Mouse (Mus musculus) ZHBTc4 (cell line): ENCODE data around the gene Sox5.

Source experiments
- DNase-seq: peaks from one replicate; pipeline ENCODE4 v3.0.0-alpha.2; 2011; ENCODE audit warnings: low read depth, low spot score

The Sox5 gene

GRCm38 (mm10) chr6:144772175-144772918, 9.4 kb downstream of the Sox5 start:
- DNase-seq: peak; percentile 55

GRCm38 (mm10) chr6:144769060-144769459, 12.7 kb downstream of the Sox5 start:
- no peak for DNase-seq

- no peak for DNase-seq
Observed at GRCm38 (mm10) chr6:144761902-144762301, 19.9 kb downstream of the Sox5 start.

GRCm38 (mm10) chr6:144759193-144759592, 22.6 kb downstream of the Sox5 start:
- no peak for DNase-seq

GRCm38 (mm10) chr6:144757414-144757813, 24.4 kb downstream of the Sox5 start:
- no peak for DNase-seq

GRCm38 (mm10) chr6:144756444-144756843, 25.3 kb downstream of the Sox5 start:
- no peak for DNase-seq

- no peak for DNase-seq
Observed at GRCm38 (mm10) chr6:144755304-144755703, 26.5 kb downstream of the Sox5 start.

GRCm38 (mm10) chr6:144754366-144754765, 27.4 kb downstream of the Sox5 start:
- no peak for DNase-seq

- no peak for DNase-seq
Observed at GRCm38 (mm10) chr6:144753963-144754296, 27.8 kb downstream of the Sox5 start.

GRCm38 (mm10) chr6:144753225-144753962, 28.4 kb downstream of the Sox5 start:
- DNase-seq: no peak

- DNase-seq: no peak
Observed at GRCm38 (mm10) chr6:144751581-144751980, 30.2 kb downstream of the Sox5 start.

- no peak for DNase-seq
Observed at GRCm38 (mm10) chr6:144750197-144750596, 31.6 kb downstream of the Sox5 start.

- no peak for DNase-seq
Observed at GRCm38 (mm10) chr6:144746436-144746835, 35.3 kb downstream of the Sox5 start.

GRCm38 (mm10) chr6:144742559-144742958, 39.2 kb downstream of the Sox5 start:
- DNase-seq: no peak

- no peak for DNase-seq
Observed at GRCm38 (mm10) chr6:144741080-144741655, 40.6 kb downstream of the Sox5 start.

- no peak for DNase-seq
Observed at GRCm38 (mm10) chr6:144740343-144740742, 41.4 kb downstream of the Sox5 start.

- DNase-seq: peak; percentile 31
Observed at GRCm38 (mm10) chr6:144739753-144740152, 42.0 kb downstream of the Sox5 start.

- no peak for DNase-seq
Observed at GRCm38 (mm10) chr6:144737786-144738185, 44.0 kb downstream of the Sox5 start.

- no peak for DNase-seq
Observed at GRCm38 (mm10) chr6:144731251-144731970, 50.4 kb downstream of the Sox5 start.

GRCm38 (mm10) chr6:144723530-144724144, 58.1 kb downstream of the Sox5 start:
- DNase-seq: no peak

GRCm38 (mm10) chr6:144723024-144723423, 58.8 kb downstream of the Sox5 start:
- no peak for DNase-seq

GRCm38 (mm10) chr6:144720846-144721245, 60.9 kb downstream of the Sox5 start:
- no peak for DNase-seq
